Mouse (Mus musculus) heart, embryonic 11.5 days (tissue): Measurements from ENCODE around the gene Spdye4b. TPM values are rescaled to one million over a fixed set of nuclear protein-coding genes. Genes with fewer than 3 reads are reported as not detected.
A peak's percentile ranks its signal among the peaks of the same experiment; 100 is the strongest.
"Not testable (repeated sequence)": the region's sequence is repeated elsewhere in the genome, so short reads cannot be mapped to it uniquely, and the experiment has no call there.

ENCODE experiments used
- ATAC-seq: fragments of 200-750 bp; cut with Nextera tagmentation; replicated peaks from 2 replicates; pipeline ENCODE4 v1.8.0; 2017; ENCODE audit warnings: moderate library complexity; ENCODE audit not compliant: insufficient number of reproducible peaks, low FRiP score, low TSS enrichment
- H3K27ac ChIP-seq: fragments of 300-500 bp; sonication (generic); 2 replicates; pipeline ENCODE4 v1.5.1; 2014; ENCODE audit warnings: mild to moderate bottlenecking, low read depth, low read length
- H3K27me3 ChIP-seq: fragments of 300-500 bp; sonication (generic); 2 replicates; pipeline ENCODE4 v1.6.1; 2014; ENCODE audit warnings: mild to moderate bottlenecking, low read length, mixed read lengths; ENCODE audit not compliant: control insufficient read depth, insufficient read depth
- H3K36me3 ChIP-seq: fragments of 300-500 bp; sonication (generic); 2 replicates; pipeline ENCODE4 v1.6.1; 2014; ENCODE audit warnings: mild to moderate bottlenecking, low read length, moderate library complexity, mixed read lengths; ENCODE audit not compliant: control insufficient read depth, insufficient read depth
- H3K4me1 ChIP-seq: fragments of 300-500 bp; sonication (generic); 2 replicates; pipeline ENCODE4 v1.6.1; 2014; ENCODE audit warnings: low read length; ENCODE audit not compliant: control insufficient read depth, insufficient read depth
- H3K4me2 ChIP-seq: fragments of 300-500 bp; sonication (generic); 2 replicates; pipeline ENCODE4 v1.6.1; 2014; ENCODE audit warnings: mild to moderate bottlenecking, moderate library complexity
- H3K4me3 ChIP-seq: fragments of 300-500 bp; sonication (generic); 2 replicates; pipeline ENCODE4 v1.5.1; 2014; ENCODE audit warnings: low read depth, low read length
- H3K9ac ChIP-seq: fragments of 300-500 bp; sonication (generic); 2 replicates; pipeline ENCODE4 v1.6.1; 2014; ENCODE audit warnings: mild to moderate bottlenecking, low read depth, low read length, moderate library complexity
- H3K9me3 ChIP-seq: fragments of 300-500 bp; sonication (generic); replicated peaks from 2 replicates; pipeline ENCODE4 v1.6.1; 2016; ENCODE audit warnings: low read length; ENCODE audit not compliant: control insufficient read depth
- WGBS: fragments of 180-500 bp; shearing (Covaris S2); extraction: QIAGEN DNeasy Blood & Tissue Kit; methylation state at CpG from one replicate; pipeline ENCODE4 v1.1.7; 2014; ENCODE audit not compliant: insufficient replicate concordance; 5-methylcytosine and 5-hydroxymethylcytosine counted together
- polyA plus RNA-seq: library from polyadenylated mRNA; unstranded; fragments of >200 nt; fragmentation: Nextera tagmentation; extraction: Ambion mirVana; gene quantifications from 2 replicates; pipeline ENCODE4 v1.2.1, GENCODE M21; 2014

Gene Spdye4b
- polyA plus RNA-seq, result not detected in 2 replicates

DNA sequence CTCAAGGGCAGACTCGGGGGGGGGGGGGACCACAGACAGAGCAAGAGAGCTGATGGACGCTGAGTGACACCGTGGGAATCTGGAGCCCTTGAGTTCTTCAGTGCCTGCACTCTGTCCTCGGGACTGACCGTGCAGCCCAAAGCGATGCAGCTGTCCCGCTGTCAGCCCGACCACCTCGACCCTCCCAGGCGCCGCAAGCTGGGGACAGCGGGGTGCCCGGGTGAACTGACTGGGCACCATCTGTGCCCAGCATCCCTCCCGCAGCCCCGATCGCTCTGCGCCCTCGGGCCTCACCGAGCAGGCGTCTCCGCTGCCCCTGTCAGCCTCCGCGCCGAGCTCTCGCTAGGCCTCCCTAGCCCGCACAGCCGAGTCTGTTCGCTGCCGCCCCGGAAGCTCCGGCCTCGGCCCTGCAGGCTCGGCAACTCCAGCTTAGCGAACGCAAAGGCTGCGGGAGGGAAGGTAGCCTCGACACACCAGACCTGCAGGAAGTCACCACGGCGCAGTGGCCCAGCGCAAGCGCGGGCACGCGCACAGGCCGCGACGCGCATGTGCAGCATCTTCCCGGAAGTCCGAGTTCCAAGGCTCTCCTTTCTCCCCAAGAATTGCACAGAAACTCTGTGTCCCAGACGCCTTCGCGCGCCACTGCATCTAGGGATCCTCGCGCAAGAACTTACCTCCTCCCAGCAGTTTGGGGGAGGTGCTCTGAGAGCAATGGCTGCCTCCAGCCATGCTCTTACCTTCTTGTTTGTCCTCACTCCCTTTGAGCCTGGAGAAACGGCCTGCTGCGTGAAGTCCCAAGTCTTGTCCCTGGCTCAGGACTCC lies at the start of gene Spdye4b, which contains the start of gene Rbak:
TSS of gene Spdye4b (plus strand) at position 763 of the 822 bp plus-strand sequence.
TSS of gene Rbak (minus strand) at position 521 of the 822 bp plus-strand sequence.
- peak within 1 kb of the TSS; percentile 73 for H3K4me2 ChIP-seq
- peak; percentile 92 for ATAC-seq

GRCm38 (mm10) chr5:143132935-143133514 lies 47.8 kb upstream of the Spdye4b start:
- Histone ChIP-seq H3K27ac (no peak overlapping the region), H3K36me3 (no peaks in the 10 kb centered on the region), H3K4me2 (no peak overlapping the region), H3K4me3 (no peak overlapping the region), H3K27me3 (no peaks in the 10 kb centered on the region), H3K9ac (no peak overlapping the region), H3K9me3 (peaks cover 12% of the 10 kb centered on the region), H3K4me1 (no peaks in the 10 kb centered on the region)
- WGBS, result 27% methylated on average over 13 of the region's 13 CpGs
- ATAC-seq, result no peak

More for the DNA sequence above, at the start of gene Spdye4b, which contains the start of gene Rbak:
- Histone ChIP-seq H3K9ac (peak within 1 kb of the TSS; percentile 85), H3K9me3 (peaks cover 4% of the 10 kb centered on the region; the same call in 1 of the 2 replicates), H3K4me3 (peak within 1 kb of the TSS; percentile 72), H3K27ac (peak within 1 kb of the TSS; percentile 43; the same call in 1 of the 2 replicates), H3K27me3 (no peaks in the 10 kb centered on the region), H3K36me3 (peaks cover 23% of the 10 kb centered on the region), H3K4me1 (peaks cover 9% of the 10 kb centered on the region; the same call in 1 of the 2 replicates)
- WGBS, result under 1% methylated on average over 57 of the region's 58 CpGs

DNA sequence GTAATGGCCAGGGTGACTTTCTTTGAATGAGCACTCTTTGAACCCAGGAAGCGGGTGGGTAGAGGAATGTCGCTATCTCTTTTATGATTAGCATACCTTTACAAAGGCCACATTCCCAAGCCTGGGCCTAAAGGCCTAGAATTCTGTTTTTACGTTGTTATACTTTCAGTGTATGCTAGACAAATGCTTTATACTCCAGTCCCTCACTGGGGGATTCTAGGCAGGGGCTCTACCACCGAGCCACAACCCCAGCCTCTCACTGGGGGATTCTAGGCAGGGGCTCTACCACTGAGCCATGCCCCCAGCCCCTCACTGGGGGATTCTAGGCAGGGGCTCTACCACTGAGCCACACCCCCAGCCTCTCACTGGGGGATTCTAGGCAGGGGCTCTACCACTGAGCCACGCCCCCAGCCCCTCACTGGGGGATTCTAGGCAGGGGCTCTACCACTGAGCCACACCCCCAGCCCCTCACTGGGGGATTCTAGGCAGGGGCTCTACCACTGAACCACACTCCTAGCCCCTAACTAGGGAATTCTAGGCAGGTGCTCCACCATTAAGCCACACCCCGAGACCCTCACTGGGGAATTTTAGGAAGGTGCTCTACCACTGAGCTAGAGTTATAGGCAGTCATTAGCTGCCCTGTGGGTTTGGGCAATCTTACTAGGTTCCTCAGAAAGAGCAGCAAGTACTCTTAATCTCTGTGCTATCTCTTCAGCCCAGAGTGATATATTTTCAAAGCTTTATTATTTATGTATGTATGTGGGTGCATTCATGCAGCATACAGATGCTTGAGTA lies 46.4 kb upstream of the Spdye4b start:
- not testable (repeated sequence) for H3K9ac ChIP-seq, H3K36me3 ChIP-seq, H3K27me3 ChIP-seq, H3K9me3 ChIP-seq, H3K27ac ChIP-seq, H3K4me2 ChIP-seq, H3K4me3 ChIP-seq, ATAC-seq, H3K4me1 ChIP-seq
- 77% methylated on average over 3 of the region's 6 CpGs for WGBS

DNA sequence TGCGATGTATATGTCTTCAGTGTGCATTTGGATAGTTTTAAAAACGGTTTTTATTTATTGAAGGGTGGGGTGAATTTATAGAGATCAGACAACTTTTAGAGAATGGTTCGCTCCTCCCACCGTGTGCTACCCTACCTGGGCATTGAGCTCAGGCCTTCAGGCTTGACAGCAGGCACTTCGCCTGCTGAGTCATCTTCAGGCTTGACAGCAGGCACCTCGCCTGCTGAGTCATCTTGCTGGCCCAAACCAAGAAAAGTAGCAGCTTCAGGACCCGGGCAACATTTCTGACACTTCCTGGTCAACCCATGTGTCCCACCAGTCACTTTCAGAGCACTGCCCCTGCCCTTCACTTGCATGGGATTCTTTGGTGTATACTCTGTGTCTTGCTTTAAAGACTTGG lies 45.8 kb upstream of the Spdye4b start:
- Histone ChIP-seq H3K27me3 (no peaks in the 10 kb centered on the region), H3K9me3 (no peaks in the 10 kb centered on the region), H3K4me3 (no peak overlapping the region), H3K4me1 (no peaks in the 10 kb centered on the region), H3K27ac (no peak overlapping the region), H3K4me2 (no peak overlapping the region), H3K9ac (no peak overlapping the region), H3K36me3 (no peaks in the 10 kb centered on the region)
- no peak for ATAC-seq
- WGBS, result 83% methylated on average over 7 of the region's 7 CpGs

DNA sequence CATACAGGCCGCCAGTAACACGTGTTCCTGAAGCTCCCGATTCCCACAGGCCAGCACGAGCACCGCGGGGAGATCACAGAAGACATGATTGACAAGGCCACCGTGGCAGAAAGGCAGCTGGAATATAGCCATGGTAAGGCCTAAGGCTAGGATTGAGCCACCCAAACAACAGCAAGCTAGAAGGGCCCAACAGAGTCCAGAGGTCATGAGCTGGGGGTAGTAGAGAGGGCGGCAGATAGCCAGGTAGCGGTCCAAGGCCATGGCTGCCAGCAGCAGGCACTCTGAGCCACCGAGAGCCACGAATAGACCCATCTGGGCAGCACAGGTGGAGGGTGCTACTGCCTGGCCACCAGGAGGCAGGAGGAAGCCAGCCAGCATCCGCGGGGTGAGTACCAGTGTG lies 43.2 kb upstream of the Spdye4b start:
- H3K4me3 ChIP-seq, result no peak overlapping the region
- no peak overlapping the region for H3K9ac ChIP-seq
- no peaks in the 10 kb centered on the region for H3K36me3 ChIP-seq
- no peaks in the 10 kb centered on the region for H3K9me3 ChIP-seq
- H3K4me2 ChIP-seq, result no peak overlapping the region
- H3K27me3 ChIP-seq, result no peaks in the 10 kb centered on the region
- no peak overlapping the region for H3K27ac ChIP-seq
- 78% methylated on average over 13 of the region's 13 CpGs for WGBS
- H3K4me1 ChIP-seq, result no peaks in the 10 kb centered on the region
- no peak for ATAC-seq

GRCm38 (mm10) chr5:143147481-143147880 lies 33.3 kb upstream of the Spdye4b start, which contains the start of gene Olfr718-ps1:
TSS of gene Olfr718-ps1 (minus strand) at chr5:143147581.
- no peaks in the 10 kb centered on the region for H3K9me3 ChIP-seq
- ATAC-seq, result no peak
- H3K27me3 ChIP-seq, result no peaks in the 10 kb centered on the region
- H3K4me1 ChIP-seq, result no peaks in the 10 kb centered on the region
- no peak within 1 kb of the TSS for H3K27ac ChIP-seq
- 59% methylated on average over 3 of the region's 3 CpGs for WGBS
- H3K36me3 ChIP-seq, result no peaks in the 10 kb centered on the region
- H3K4me2 ChIP-seq, result no peak within 1 kb of the TSS
- H3K4me3 ChIP-seq, result no peak within 1 kb of the TSS
- H3K9ac ChIP-seq, result no peak within 1 kb of the TSS

DNA sequence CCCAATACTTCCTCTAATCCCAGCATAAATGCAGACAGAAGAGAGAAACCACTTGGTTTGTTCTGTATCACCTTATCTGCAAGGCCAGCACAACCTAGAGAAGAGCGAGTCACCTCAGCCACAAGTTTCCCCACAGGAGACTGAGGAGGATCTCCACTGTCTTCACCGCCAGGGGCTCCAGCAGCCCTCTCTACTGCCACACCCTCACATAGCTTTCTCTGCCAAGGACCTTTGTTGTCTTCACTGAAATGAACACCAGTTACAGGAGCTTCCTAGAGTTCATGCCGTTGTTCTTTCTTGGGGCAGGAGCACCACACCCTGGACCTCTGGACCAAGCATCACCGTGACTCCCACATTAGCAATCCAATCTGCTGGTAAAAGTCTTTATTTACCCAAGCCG lies 32.2 kb upstream of the Spdye4b start:
- no peak for ATAC-seq

DNA sequence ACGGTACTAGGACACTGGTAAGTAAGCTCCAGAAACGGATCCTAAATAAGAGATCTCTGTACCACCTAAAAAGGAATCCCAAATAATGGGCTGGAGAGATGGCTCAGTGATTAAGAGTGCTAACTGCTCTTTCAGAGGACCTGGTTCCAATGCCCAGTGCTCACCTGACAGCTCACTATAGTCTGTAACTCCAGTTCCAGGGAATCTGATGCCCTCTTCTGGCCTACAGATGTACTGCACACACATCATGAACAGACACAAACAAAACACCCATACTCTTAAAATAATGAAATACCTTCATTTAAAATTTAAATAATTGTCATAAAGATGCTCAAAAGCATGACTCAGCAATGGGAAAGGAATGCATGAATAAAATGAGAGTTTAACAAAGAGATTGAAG lies 31.3 kb upstream of the Spdye4b start:
- 80% methylated on average over 2 of the region's 2 CpGs for WGBS
- no peak overlapping the region for H3K27ac ChIP-seq
- no peak overlapping the region for H3K9ac ChIP-seq
- H3K9me3 ChIP-seq, result no peaks in the 10 kb centered on the region
- no peaks in the 10 kb centered on the region for H3K27me3 ChIP-seq
- no peak for ATAC-seq
- H3K4me1 ChIP-seq, result no peaks in the 10 kb centered on the region
- no peaks in the 10 kb centered on the region for H3K36me3 ChIP-seq
- no peak overlapping the region for H3K4me2 ChIP-seq
- H3K4me3 ChIP-seq, result no peak overlapping the region

More for the DNA sequence above, 32.2 kb upstream of the Spdye4b start:
- Histone ChIP-seq H3K27ac (no peak overlapping the region), H3K4me1 (no peaks in the 10 kb centered on the region), H3K4me2 (no peak overlapping the region), H3K9me3 (no peaks in the 10 kb centered on the region), H3K36me3 (no peaks in the 10 kb centered on the region), H3K9ac (no peak overlapping the region), H3K4me3 (no peak overlapping the region), H3K27me3 (no peaks in the 10 kb centered on the region)
- WGBS, result 82% methylated on average over 5 of the region's 5 CpGs
